Mouse (Mus musculus) induced T-regulatory cell, adult 2 months (primary cell): ENCODE data around the gene Rasgef1c.

Experiments used
- DNase-seq: peaks from one replicate; pipeline ENCODE4 v3.0.0-alpha.2; 2012; ENCODE audit warnings: low read depth

Rasgef1c gene

GRCm38 (mm10) chr11:50024833-50025720 lies 123.4 kb downstream of the Rasgef1c start, which contains the start of gene Rnf130:
Rnf130 (plus strand) TSS chr11:50025346.
- DNase-seq = peak; percentile 91

GRCm38 (mm10) chr11:50025721-50026520 lies 124.3 kb downstream of the Rasgef1c start:
- peak; percentile 31 for DNase-seq

- peak; percentile 26 for DNase-seq
Observed at GRCm38 (mm10) chr11:50026521-50027090, 125.0 kb downstream of the Rasgef1c start.

- peak; percentile 6 for DNase-seq
Observed at GRCm38 (mm10) chr11:50028416-50028815, 126.8 kb downstream of the Rasgef1c start.
